Mouse (Mus musculus) midbrain, postnatal 0 days (tissue): Measurements from ENCODE around the gene Gpc6. TPM values are rescaled to one million over a fixed set of nuclear protein-coding genes. Genes with fewer than 3 reads are reported as not detected.
A peak's percentile ranks its signal among the peaks of the same experiment; 100 is the strongest.

Experiments
- ATAC-seq: fragments of 200-750 bp; cut with Nextera tagmentation; 2 replicates; pipeline ENCODE4 v1.8.0; 2017; ENCODE audit warnings: moderate number of reproducible peaks, mild to moderate bottlenecking, moderate TSS enrichment, moderate library complexity; ENCODE audit not compliant: low FRiP score
- DNase-seq: peaks from one replicate; pipeline ENCODE4 v3.0.0-alpha.2; 2015; ENCODE audit warnings: low spot score
- H3K27ac ChIP-seq: fragments of 300-500 bp; sonication (generic); 2 replicates; pipeline ENCODE4 v1.5.1; 2014; ENCODE audit warnings: low read depth, mild to moderate bottlenecking, low read length, mixed read lengths
- H3K27me3 ChIP-seq: fragments of 300-500 bp; sonication (generic); 2 replicates; pipeline ENCODE4 v1.6.1; 2014; ENCODE audit warnings: low read length, control low read depth, mixed read lengths; ENCODE audit not compliant: insufficient read depth
- H3K36me3 ChIP-seq: fragments of 300-500 bp; sonication (generic); 2 replicates; pipeline ENCODE4 v1.6.1; 2014; ENCODE audit warnings: low read length, control low read depth, mixed read lengths; ENCODE audit not compliant: insufficient read depth
- H3K4me1 ChIP-seq: fragments of 300-500 bp; sonication (generic); 2 replicates; pipeline ENCODE4 v1.6.1; 2014; ENCODE audit warnings: mild to moderate bottlenecking, control low read depth, antibody characterized with exemption, low read length, mixed read lengths; ENCODE audit not compliant: insufficient read depth
- H3K4me2 ChIP-seq: fragments of 300-500 bp; sonication (generic); 2 replicates; pipeline ENCODE4 v1.6.1; 2014; ENCODE audit warnings: low read depth, mild to moderate bottlenecking, low read length, mixed read lengths; ENCODE audit not compliant: poor library complexity, severe bottlenecking
- H3K4me3 ChIP-seq: fragments of 300-500 bp; sonication (generic); 2 replicates; pipeline ENCODE4 v1.5.1; 2014; ENCODE audit warnings: low read depth, mild to moderate bottlenecking, low read length, moderate library complexity
- H3K9ac ChIP-seq: fragments of 300-500 bp; sonication (generic); replicated peaks from 2 replicates; pipeline ENCODE4 v1.6.1; 2014; ENCODE audit warnings: mild to moderate bottlenecking, low read length, moderate library complexity, mixed read lengths; ENCODE audit not compliant: poor library complexity, severe bottlenecking
- H3K9me3 ChIP-seq: fragments of 300-500 bp; sonication (generic); 2 replicates; pipeline ENCODE4 v1.6.1; 2016; ENCODE audit warnings: low read length, control low read depth
- CTCF ChIP-seq: IDR thresholded peaks from 2 replicates; pipeline ENCODE4 v1.5.1; 2016; ENCODE audit warnings: antibody characterized with exemption, mild to moderate bottlenecking
- WGBS: fragments of 180-500 bp; shearing (Covaris S2); extraction: QIAGEN DNeasy Blood & Tissue Kit; methylation state at CpG from one replicate; pipeline ENCODE4 v1.1.7; 2014; 5-methylcytosine and 5-hydroxymethylcytosine counted together
- polyA plus RNA-seq: library from polyadenylated mRNA; unstranded; fragments of >200 nt; fragmentation: Nextera tagmentation; extraction: Ambion mirVana; gene quantifications from 2 replicates; pipeline ENCODE4 v1.2.1, GENCODE M21; 2015
- total RNA-seq: library from RNA; depleted of rRNA; stranded (reverse); fragments of >200 nt; gene quantifications from 2 replicates; pipeline ENCODE4 v1.2.3, GENCODE M21; 2014

Gene Gpc6
- total and polyA plus RNA-seq, 2 experiments from 2014 or later, result 19.3 to 20.3 TPM

- Histone ChIP-seq H3K4me1 (no peaks in the 10 kb centered on the region), H3K27ac (no peak overlapping the region), H3K4me3 (peak overlapping the region; percentile 62), H3K9ac (no peak overlapping the region; the same call in 1 of the 2 replicates), H3K9me3 (no peaks in the 10 kb centered on the region), H3K36me3 (no peaks in the 10 kb centered on the region), H3K4me2 (peak overlapping the region; percentile 75), H3K27me3 (no peaks in the 10 kb centered on the region)
- 32% methylated on average over 7 of the region's 7 CpGs for WGBS
- TF ChIP-seq CTCF, result 0 out of 2 replicates have a peak, but pooled peaks have one; percentile 7
- DNase-seq (peak; percentile 53), ATAC-seq (no peak)
Observed at GRCm38 (mm10) chr14:116928796-116929529, 3.8 kb downstream of the Gpc6 start.

- Histone ChIP-seq H3K36me3 (no peaks in the 10 kb centered on the region), H3K9ac (no peak overlapping the region), H3K4me3 (no peak overlapping the region), H3K27ac (no peak overlapping the region), H3K4me2 (no peak overlapping the region), H3K4me1 (no peaks in the 10 kb centered on the region), H3K27me3 (no peaks in the 10 kb centered on the region), H3K9me3 (no peaks in the 10 kb centered on the region)
- no peak for DNase-seq
- no peak for TF ChIP-seq CTCF
- WGBS, result 88% methylated on average over 5 of the region's 5 CpGs
- no peak for ATAC-seq
Observed at GRCm38 (mm10) chr14:116933825-116934224, 8.7 kb downstream of the Gpc6 start.

- Histone ChIP-seq H3K27ac (no peak overlapping the region), H3K4me2 (no peak overlapping the region), H3K9me3 (no peaks in the 10 kb centered on the region), H3K27me3 (no peaks in the 10 kb centered on the region), H3K9ac (no peak overlapping the region), H3K4me1 (no peaks in the 10 kb centered on the region), H3K36me3 (no peaks in the 10 kb centered on the region), H3K4me3 (no peak overlapping the region)
- no peak for ATAC-seq
- whole genome bisulfite sequencing, result 56% methylated on average over 14 of the region's 14 CpGs
- DNase-seq, result peak; percentile 51
- TF ChIP-seq CTCF, result peak; percentile 73
Observed at GRCm38 (mm10) chr14:116937910-116938560, 12.9 kb downstream of the Gpc6 start.

GRCm38 (mm10) chr14:116938735-116939134, 13.6 kb downstream of the Gpc6 start:
- H3K27ac ChIP-seq, result no peak overlapping the region
- H3K4me1 ChIP-seq, result no peaks in the 10 kb centered on the region
- no peak for ATAC-seq
- H3K9me3 ChIP-seq, result no peaks in the 10 kb centered on the region
- no peak for DNase-seq
- no peaks in the 10 kb centered on the region for H3K27me3 ChIP-seq
- TF ChIP-seq CTCF, result no peak
- no peak overlapping the region for H3K4me3 ChIP-seq
- no peak overlapping the region for H3K9ac ChIP-seq
- H3K4me2 ChIP-seq, result no peak overlapping the region
- H3K36me3 ChIP-seq, result no peaks in the 10 kb centered on the region
- WGBS, result 86% methylated on average over 9 of the region's 9 CpGs

GRCm38 (mm10) chr14:116939561-116939960, 14.4 kb downstream of the Gpc6 start:
- Histone ChIP-seq H3K9ac (no peak overlapping the region), H3K9me3 (no peaks in the 10 kb centered on the region), H3K4me2 (no peak overlapping the region), H3K4me1 (no peaks in the 10 kb centered on the region), H3K27me3 (no peaks in the 10 kb centered on the region), H3K36me3 (no peaks in the 10 kb centered on the region), H3K4me3 (no peak overlapping the region), H3K27ac (no peak overlapping the region)
- DNase-seq (no peak), ATAC-seq (no peak)
- WGBS, result 100% methylated on average over 1 of the region's 1 CpGs
- TF ChIP-seq CTCF, result no peak

GRCm38 (mm10) chr14:116941772-116942171, 16.7 kb downstream of the Gpc6 start:
- no peak for TF ChIP-seq CTCF
- no peak overlapping the region for H3K4me2 ChIP-seq
- H3K9ac ChIP-seq, result no peak overlapping the region
- no peak overlapping the region for H3K4me3 ChIP-seq
- H3K4me1 ChIP-seq, result no peaks in the 10 kb centered on the region
- DNase-seq (no peak), ATAC-seq (no peak)
- H3K27me3 ChIP-seq, result no peaks in the 10 kb centered on the region
- no peaks in the 10 kb centered on the region for H3K36me3 ChIP-seq
- no peak overlapping the region for H3K27ac ChIP-seq
- H3K9me3 ChIP-seq, result no peaks in the 10 kb centered on the region
- 93% methylated on average over 4 of the region's 4 CpGs for WGBS
